Mouse (Mus musculus) hindbrain, embryonic 11.5 days (tissue): ENCODE results near the gene Krit1. TPM values are rescaled to one million over a fixed set of nuclear protein-coding genes. Genes with fewer than 3 reads are reported as not detected.

Source experiments
- ATAC-seq: fragments of 200-750 bp; cut with Nextera tagmentation; 2 replicates; pipeline ENCODE4 v1.8.0; 2017; ENCODE audit warnings: mild to moderate bottlenecking, moderate TSS enrichment, moderate library complexity; ENCODE audit not compliant: low FRiP score
- DNase-seq: peaks from one replicate; pipeline ENCODE4 v3.0.0-alpha.2; 2015; ENCODE audit warnings: low spot score
- H3K27ac ChIP-seq: fragments of 300-500 bp; sonication (generic); 2 replicates; pipeline ENCODE4 v1.5.1; 2014; ENCODE audit warnings: mild to moderate bottlenecking, low read depth, low read length
- H3K27me3 ChIP-seq: fragments of 300-500 bp; sonication (generic); 2 replicates; pipeline ENCODE4 v1.6.1; 2014; ENCODE audit warnings: mild to moderate bottlenecking, low read length, moderate library complexity, mixed read lengths; ENCODE audit not compliant: control insufficient read depth, insufficient read depth
- H3K36me3 ChIP-seq: fragments of 300-500 bp; sonication (generic); 2 replicates; pipeline ENCODE4 v1.6.1; 2014; ENCODE audit warnings: mild to moderate bottlenecking, low read length, moderate library complexity, mixed read lengths; ENCODE audit not compliant: control insufficient read depth, insufficient read depth
- H3K4me1 ChIP-seq: fragments of 300-500 bp; sonication (generic); replicated peaks from 2 replicates; pipeline ENCODE4 v1.6.1; 2014; ENCODE audit warnings: low read length, mixed read lengths; ENCODE audit not compliant: control insufficient read depth, insufficient read depth
- H3K4me2 ChIP-seq: fragments of 300-500 bp; sonication (generic); replicated peaks from 2 replicates; pipeline ENCODE4 v1.6.1; 2014; ENCODE audit warnings: mild to moderate bottlenecking, low read depth, low read length
- H3K4me3 ChIP-seq: fragments of 300-500 bp; sonication (generic); 2 replicates; pipeline ENCODE4 v1.5.1; 2014; ENCODE audit warnings: low read depth, low read length
- H3K9ac ChIP-seq: fragments of 300-500 bp; sonication (generic); 2 replicates; pipeline ENCODE4 v1.6.1; 2014; ENCODE audit warnings: low read depth, low read length
- H3K9me3 ChIP-seq: fragments of 300-500 bp; sonication (generic); 2 replicates; pipeline ENCODE4 v1.6.1; 2016; ENCODE audit warnings: low read length; ENCODE audit not compliant: control insufficient read depth
- WGBS: fragments of 180-500 bp; shearing (Covaris S2); extraction: QIAGEN DNeasy Blood & Tissue Kit; methylation state at CpG from one replicate; pipeline ENCODE4 v1.1.7; 2014; 5-methylcytosine and 5-hydroxymethylcytosine counted together
- polyA plus RNA-seq: library from polyadenylated mRNA; unstranded; fragments of >200 nt; fragmentation: Nextera tagmentation; extraction: Ambion mirVana; gene quantifications from 2 replicates; pipeline ENCODE4 v1.2.1, GENCODE M21; 2014

Krit1 gene
- 66.9 and 71.5 TPM in 2 replicates for polyA plus RNA-seq

DNA sequence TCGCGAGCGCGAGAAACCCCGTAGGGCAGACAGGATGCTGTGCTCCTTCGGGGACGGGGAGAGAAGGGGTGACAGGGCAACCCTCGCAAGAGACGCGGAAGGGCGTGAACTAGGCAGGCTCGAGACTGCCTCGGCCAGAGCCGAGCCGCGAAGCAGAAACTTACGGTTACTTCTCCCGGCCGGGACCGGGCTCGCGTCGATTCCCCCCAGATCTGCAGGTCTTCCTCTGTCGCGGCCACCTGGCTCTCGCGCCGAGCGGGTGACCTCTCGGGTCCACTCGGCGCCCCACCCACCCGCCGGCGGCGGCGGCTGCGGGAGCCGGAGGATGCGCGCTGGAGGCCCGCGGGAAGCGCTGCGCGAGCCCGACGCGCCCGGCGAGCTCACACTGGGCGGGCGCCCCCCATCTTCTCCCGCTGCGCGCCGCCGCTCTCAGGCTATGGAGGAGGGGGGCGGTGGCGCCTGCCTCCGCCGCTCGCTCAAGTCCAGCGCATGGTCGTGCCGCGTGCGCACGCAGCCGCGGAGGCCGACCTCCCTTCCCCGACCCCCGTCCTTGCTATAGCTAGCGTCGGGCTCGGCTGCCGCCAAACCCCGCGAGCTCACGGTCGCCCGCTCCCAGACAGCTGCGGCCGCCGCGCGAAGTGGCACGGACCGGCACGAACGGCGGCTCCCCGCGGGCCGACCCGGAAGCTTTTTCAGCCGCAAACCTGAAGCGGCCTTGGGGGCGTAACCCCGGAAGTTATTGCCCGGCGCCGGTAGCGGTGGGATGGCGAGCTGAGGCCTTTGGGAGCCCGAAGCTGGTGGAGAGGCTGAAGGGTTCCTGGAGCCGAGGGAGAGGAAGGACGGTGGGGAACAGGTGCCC, at the start of gene Krit1, which contains the start of gene Ankib1:
Gene Krit1, plus strand, starts transcription at position 752 of the 859 bp plus-strand sequence.
Gene Ankib1, minus strand, starts transcription at position 493 of the 859 bp plus-strand sequence.
- H3K27me3 ChIP-seq, result no peaks in the 10 kb centered on the region
- H3K27ac ChIP-seq, result peak within 1 kb of the TSS; percentile 88
- peak; percentile 91 for DNase-seq
- H3K4me1 ChIP-seq, result no peaks in the 10 kb centered on the region; the same call in 1 of the 2 replicates
- peak within 1 kb of the TSS; percentile 64 for H3K4me2 ChIP-seq
- WGBS, result under 1% methylated on average over 89 of the region's 109 CpGs
- H3K9ac ChIP-seq, result peak within 1 kb of the TSS; percentile 83
- H3K4me3 ChIP-seq, result peak within 1 kb of the TSS; percentile 79
- no peaks in the 10 kb centered on the region for H3K36me3 ChIP-seq
- H3K9me3 ChIP-seq, result no peaks in the 10 kb centered on the region
- ATAC-seq, result peak; percentile 97

DNA sequence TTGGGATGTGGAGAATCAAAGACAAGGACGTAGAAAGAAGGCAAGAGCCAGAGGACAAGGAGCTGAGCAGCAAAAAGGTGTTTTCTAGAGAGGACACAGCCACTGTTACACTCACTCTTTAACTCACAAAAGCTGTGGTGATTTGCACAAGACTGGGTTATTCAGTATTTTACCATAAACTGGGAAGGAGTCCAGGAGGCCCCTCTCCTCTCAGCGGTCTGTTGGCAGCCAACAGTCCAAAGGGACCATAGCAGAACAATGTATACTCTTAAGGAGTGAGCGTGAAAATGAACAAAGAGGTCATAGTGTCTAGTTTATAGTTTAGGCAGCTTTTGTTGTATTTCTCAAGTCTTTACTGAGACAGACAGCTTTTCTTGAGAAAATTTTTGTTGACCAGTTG, 31.5 kb upstream of the Krit1 start:
- WGBS, result 86% methylated on average over 3 of the region's 3 CpGs
- Histone ChIP-seq H3K9ac (no peak overlapping the region), H3K27ac (no peak overlapping the region), H3K4me3 (no peak overlapping the region), H3K36me3 (no peaks in the 10 kb centered on the region), H3K4me1 (no peaks in the 10 kb centered on the region), H3K9me3 (no peaks in the 10 kb centered on the region), H3K27me3 (no peaks in the 10 kb centered on the region), H3K4me2 (no peak overlapping the region)
- DNase-seq (no peak), ATAC-seq (no peak)

DNA sequence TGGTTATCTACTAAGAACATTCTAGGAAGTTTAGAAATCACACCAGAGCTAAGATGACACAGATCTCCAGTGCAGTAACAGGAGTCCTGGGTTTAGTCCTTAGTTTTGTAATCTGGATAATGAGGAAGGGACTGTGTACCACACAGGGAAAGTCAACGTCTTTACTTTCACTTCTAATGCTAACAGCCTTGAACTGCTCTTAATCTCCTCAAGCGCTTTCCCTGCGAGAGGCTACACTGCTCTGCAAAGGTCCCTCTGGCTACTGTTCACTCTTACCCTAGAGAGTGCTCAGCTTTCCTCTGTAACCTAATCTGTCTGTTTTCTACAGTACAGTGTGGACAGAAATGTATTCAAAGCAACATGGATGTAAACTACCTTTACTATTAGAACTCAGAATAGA, 31.0 kb upstream of the Krit1 start:
- no peaks in the 10 kb centered on the region for H3K9me3 ChIP-seq

DNA sequence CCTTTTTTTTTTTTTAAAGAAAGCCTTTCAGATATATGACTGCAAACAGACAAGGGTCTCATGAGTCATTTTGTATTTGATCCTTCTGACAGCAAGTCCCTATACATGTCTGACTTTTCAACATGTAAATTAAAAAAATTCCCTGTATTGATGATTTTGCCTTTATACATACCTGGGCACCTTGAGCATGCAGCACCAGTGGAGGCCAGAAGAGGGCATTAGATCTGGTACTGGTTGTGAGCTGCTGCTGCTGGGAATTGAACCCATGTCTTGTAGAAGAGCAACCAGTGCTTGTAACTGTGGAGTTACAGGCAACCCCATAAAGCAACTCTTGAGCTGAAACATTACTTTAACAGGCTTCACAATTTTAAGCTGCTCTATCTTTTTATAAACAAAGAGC, 20.3 kb upstream of the Krit1 start:
- Histone ChIP-seq H3K4me3 (no peak overlapping the region), H3K27me3 (no peaks in the 10 kb centered on the region), H3K4me1 (no peaks in the 10 kb centered on the region), H3K9ac (no peak overlapping the region), H3K9me3 (no peaks in the 10 kb centered on the region), H3K36me3 (no peaks in the 10 kb centered on the region), H3K27ac (no peak overlapping the region), H3K4me2 (no peak overlapping the region)
- ATAC-seq, result no peak
- DNase-seq, result no peak

More for the DNA sequence above, 31.0 kb upstream of the Krit1 start:
- Histone ChIP-seq H3K27me3 (no peaks in the 10 kb centered on the region), H3K4me2 (no peak overlapping the region), H3K36me3 (no peaks in the 10 kb centered on the region), H3K9ac (no peak overlapping the region), H3K4me3 (no peak overlapping the region), H3K27ac (no peak overlapping the region), H3K4me1 (no peaks in the 10 kb centered on the region)
- ATAC-seq, result no peak
- 81% methylated on average over 3 of the region's 3 CpGs for WGBS
- no peak for DNase-seq

DNA sequence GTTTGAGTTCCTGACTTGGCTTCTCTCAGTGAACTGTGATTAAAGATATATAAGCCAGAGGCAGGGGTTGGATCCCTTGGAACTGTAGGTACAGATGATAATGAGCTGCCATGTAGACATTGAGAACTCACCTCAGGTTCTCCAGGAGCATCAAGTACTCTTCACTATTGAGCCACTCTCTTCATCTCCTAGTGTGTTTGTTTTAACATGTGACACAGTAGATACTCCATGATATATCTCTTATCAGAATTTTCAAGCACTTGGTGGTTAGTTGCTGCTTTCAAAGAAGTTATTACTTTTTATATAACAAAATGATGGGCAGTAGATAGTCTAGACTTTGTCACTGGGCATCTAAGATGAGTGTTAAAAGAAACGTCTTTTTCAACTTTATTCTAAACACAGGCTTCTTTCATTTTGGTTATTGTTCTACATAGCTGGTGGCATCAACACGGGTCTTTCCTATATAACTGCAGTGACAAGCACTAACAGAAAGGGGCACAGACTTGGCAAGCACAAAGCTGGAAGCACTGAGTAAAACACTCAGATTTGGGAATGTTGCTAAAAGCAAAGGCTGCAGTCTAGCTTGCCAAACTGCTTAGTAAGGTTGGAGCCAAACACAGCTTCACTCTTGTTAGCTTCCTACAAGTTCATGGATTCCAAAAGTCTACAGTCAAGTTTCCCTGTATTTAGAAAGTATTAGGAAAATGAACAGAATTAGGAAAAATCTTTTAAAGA, 18.9 kb upstream of the Krit1 start:
- DNase-seq (no peak), ATAC-seq (no peak)
- no peak overlapping the region for H3K27ac ChIP-seq
- WGBS, result 91% methylated on average over 2 of the region's 2 CpGs
- H3K9ac ChIP-seq, result no peak overlapping the region
- H3K4me2 ChIP-seq, result no peak overlapping the region
- H3K36me3 ChIP-seq, result no peaks in the 10 kb centered on the region
- no peaks in the 10 kb centered on the region for H3K27me3 ChIP-seq
- no peak overlapping the region for H3K4me3 ChIP-seq
- H3K9me3 ChIP-seq, result no peaks in the 10 kb centered on the region
- H3K4me1 ChIP-seq, result no peaks in the 10 kb centered on the region

DNA sequence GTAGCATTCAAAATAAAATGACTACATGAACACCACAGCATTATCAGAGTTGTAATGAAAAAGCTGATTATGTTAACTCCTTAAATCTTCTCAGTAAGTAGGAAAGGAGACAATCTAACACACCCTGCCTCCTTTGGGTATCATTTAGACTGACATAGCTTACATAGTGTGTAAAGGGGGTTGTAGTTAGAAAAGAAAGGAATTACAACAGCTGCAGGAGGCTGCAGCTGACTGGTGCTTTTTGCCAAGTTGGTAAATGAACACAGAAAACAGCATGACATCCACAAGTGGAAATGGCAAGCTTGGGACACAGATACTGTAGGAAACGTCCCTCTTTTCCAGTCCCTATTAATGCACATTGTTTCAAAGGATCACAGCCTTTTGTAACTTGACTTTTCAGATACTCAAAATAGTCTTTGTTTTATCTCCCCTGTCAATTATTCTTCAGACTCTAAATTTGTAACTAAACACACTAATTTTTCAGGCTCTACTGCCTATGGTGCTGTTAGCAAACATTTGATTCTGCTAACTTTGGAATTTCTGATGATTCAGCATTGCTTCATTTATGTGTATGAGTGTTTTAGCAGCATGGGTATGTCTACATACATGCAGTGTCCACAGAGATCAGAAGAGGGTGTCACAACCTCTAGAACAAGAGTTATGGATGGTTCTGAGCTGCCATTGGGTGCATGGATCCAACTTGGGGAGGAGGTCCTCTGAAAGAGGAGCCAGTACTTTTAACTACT, 18.1 kb upstream of the Krit1 start:
- WGBS, result 75% methylated on average over 1 of the region's 1 CpGs
- Histone ChIP-seq H3K4me1 (no peaks in the 10 kb centered on the region), H3K4me2 (no peak overlapping the region), H3K27ac (no peak overlapping the region), H3K9me3 (no peaks in the 10 kb centered on the region), H3K27me3 (no peaks in the 10 kb centered on the region), H3K9ac (no peak overlapping the region), H3K36me3 (no peaks in the 10 kb centered on the region), H3K4me3 (no peak overlapping the region)
- DNase-seq (no peak), ATAC-seq (no peak)

DNA sequence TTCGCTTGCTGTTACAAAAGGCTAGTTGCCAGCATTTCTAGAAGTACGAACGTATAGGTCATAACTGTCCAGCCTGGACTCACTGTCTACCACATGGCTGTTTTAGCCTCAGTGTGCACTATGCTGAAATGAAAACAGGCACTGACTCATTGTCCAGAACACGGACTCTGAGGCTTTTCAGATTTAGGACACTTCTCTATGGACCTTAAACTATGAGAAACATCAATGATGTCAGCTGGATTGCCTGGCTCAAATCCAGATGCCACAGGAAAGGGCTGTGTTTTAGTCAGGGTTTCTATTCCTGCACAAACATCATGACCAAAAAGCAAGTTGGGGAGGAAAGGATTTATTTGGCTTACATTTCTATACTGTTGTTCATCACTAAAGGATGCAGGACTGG, 15.4 kb upstream of the Krit1 start:
- Histone ChIP-seq H3K36me3 (no peaks in the 10 kb centered on the region), H3K27ac (no peak overlapping the region), H3K9ac (no peak overlapping the region), H3K4me3 (no peak overlapping the region), H3K4me1 (no peaks in the 10 kb centered on the region), H3K27me3 (no peaks in the 10 kb centered on the region), H3K4me2 (no peak overlapping the region), H3K9me3 (no peaks in the 10 kb centered on the region)
- ATAC-seq (no peak), DNase-seq (no peak)
- 93% methylated on average over 4 of the region's 4 CpGs for WGBS

DNA sequence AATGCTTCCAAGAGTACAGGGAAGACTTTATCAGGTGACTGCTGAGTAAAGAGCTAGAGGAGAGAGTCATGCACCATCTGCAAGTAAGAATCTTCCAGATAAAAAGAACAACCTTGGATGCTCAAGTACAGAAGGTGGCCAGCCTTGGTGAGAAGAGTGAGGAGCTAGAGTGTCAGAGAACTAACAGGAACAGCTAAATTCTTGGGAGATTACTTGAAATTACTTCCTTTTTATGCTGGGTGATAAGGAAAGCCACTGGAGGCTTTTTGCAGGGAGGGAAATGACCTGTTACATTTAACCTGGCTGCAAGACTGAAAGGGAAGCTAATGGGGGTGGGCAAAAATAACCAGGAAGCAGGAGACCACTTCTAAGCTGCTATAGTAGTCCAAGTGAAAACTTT, 11.9 kb upstream of the Krit1 start:
- ATAC-seq (no peak), DNase-seq (no peak)
- H3K27me3 ChIP-seq, result no peaks in the 10 kb centered on the region
- H3K9ac ChIP-seq, result no peak overlapping the region
- no peaks in the 10 kb centered on the region for H3K9me3 ChIP-seq
- H3K4me1 ChIP-seq, result no peaks in the 10 kb centered on the region
- no peak overlapping the region for H3K4me3 ChIP-seq
- H3K4me2 ChIP-seq, result no peak overlapping the region
- no peak overlapping the region for H3K27ac ChIP-seq
- H3K36me3 ChIP-seq, result no peaks in the 10 kb centered on the region
